Mouse (Mus musculus): ENCODE data around the gene Saxo2. TPM values are rescaled to one million over a fixed set of nuclear protein-coding genes. Genes with fewer than 3 reads are reported as not detected.

Saxo2 gene
- polyA plus RNA-seq (2014; fragmentation: Illumina TruSeq; extraction: RNeasy Lipid Tissue Mini Kit (QIAGEN cat#74804); ENCODE audit: low read depth, low replicate concordance), result 6.2 TPM

DNA sequence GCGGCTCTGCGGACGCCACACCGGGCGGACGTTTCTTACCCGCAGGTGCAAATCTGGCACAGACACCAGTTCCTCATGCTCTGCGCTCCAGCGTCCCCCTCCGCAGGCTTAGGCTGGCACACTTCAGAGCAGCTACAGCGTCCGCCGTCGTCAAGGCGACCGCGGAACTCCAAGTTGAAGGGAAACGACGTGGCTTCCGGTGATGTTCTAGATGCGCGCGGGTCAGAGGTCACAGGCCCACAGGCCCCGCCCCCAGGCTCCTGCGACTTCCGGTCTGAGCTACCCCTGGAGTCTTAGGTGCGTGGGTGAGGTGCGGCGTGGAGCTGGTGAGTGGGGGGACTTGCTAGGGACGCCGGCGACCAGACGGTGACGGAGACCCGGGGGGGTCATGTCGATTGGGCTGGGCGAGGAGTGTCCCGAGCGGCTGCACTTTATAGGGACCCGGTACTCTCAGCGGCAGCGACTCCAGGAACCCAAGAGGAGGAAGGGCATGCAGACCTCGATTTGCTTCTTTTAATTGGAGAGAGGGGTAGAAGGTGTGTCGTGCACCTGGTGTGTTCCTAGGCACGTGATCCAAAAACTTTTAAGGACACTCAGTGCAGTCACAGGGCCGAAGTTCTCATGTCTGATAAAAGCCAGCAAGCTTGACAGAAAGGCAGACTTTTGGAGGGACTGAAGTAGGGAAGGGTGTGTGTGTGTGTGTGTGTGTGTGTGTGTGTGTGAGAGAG lies at the start of gene Saxo2, which contains the start of gene Efl1:
TSS of gene Saxo2 (minus strand) at position 176 of the 728 bp plus-strand sequence.
TSS of gene Efl1 (plus strand) at position 262 of the 728 bp plus-strand sequence.

Other genes with a start within 250 kb of the Saxo2 start
- 20.1 TPM for gene Efl1, start 86 bp upstream of the Saxo2 start, polyA plus RNA-seq (2014; fragmentation: Illumina TruSeq; extraction: RNeasy Lipid Tissue Mini Kit (QIAGEN cat#74804); ENCODE audit: low read depth, low replicate concordance)
- 2.3 TPM for gene Mex3b, start 218.8 kb upstream of the Saxo2 start, polyA plus RNA-seq (2014; fragmentation: Illumina TruSeq; extraction: RNeasy Lipid Tissue Mini Kit (QIAGEN cat#74804); ENCODE audit: low read depth, low replicate concordance)